ENCODE assay signal across 9 mouse cellular contexts in genomic region chr7:142428213-142428612, GRCm38 (mm10). TPM values are rescaled to one million over a fixed set of nuclear protein-coding genes. Genes with fewer than 3 reads are reported as not detected.
A peak's percentile ranks its signal among the peaks of the same experiment; 100 is the strongest.
DNase-seq lines count a peak whose midpoint lies in the region; ATAC-seq and TF ChIP-seq lines count a peak whose summit lies in the region.
"Had no signal": no experiment of that assay in that cellular context is flagged by ENCODE, and none has a peak within 500 bp of the region (broad histone marks: within the 10 kb centered on the region; RNA-seq: fewer than 3 reads in every experiment).

No protein-coding gene starts in this region.

- no peak overlapping the region for H3K27ac ChIP-seq in layer of hippocampus, adult 2 months

- no peak overlapping the region for H3K4me3 ChIP-seq in layer of hippocampus, adult 2 months

- intact Hi-C loops in heart, postnatal 10 days (cut with DNase I) = no loop called here

- ATAC-seq in CD4-positive, CD25-positive, alpha-beta regulatory T cell, adult 4 months = no peak
- ATAC-seq in megakaryocyte-erythroid progenitor cell, adult 5-6 weeks (replicated peaks; ENCODE audit: low FRiP score, low TSS enrichment, poor library complexity, severe bottlenecking) = peak; percentile 36

- TF ChIP-seq CTCF in layer of hippocampus, adult 2 months (conservative IDR thresholded peaks at IDR 0.05) = peak; percentile 67

- peak; percentile 31 for DNase-seq in CD4-positive, CD25-positive, alpha-beta regulatory T cell, adult 2 months (ENCODE audit: low read depth, low spot score)
- DNase-seq in layer of hippocampus, adult 2 months (ENCODE audit: low spot score in 2 of 2) = no peak
- no peak for DNase-seq in layer of hippocampus, adult 9-10 months (ENCODE audit: low spot score)
- peak; percentile 16 for DNase-seq in brain, adult 2 months (ENCODE audit: low read depth, low spot score)
- peak; percentile 32 to 56 for DNase-seq in heart, postnatal 10 days
- DNase-seq in frontal cortex, postnatal 10 days (ENCODE audit: low spot score in 2 of 2) = no peak

RNA-seq across cellular contexts. Expression of gene Syt8, which starts 6.4 kb away (rescaled TPM):
- polyA plus RNA-seq in CD4-positive, CD25-positive, alpha-beta regulatory T cell, adult 4 months (2017; shearing (Covaris generic)) = not detected
- not detected for total RNA-seq in layer of hippocampus, adult 2 months (2021)
- not detected for total RNA-seq in heart, postnatal 10 days (2021)
- 2.0 TPM in 1 of 2 replicates, not detected in the other for total RNA-seq in megakaryocyte-erythroid progenitor cell, adult 5-6 weeks (2014; fragmentation: Nextera tagmentation)
- total RNA-seq in megakaryocyte-erythroid progenitor cell, adult 5-6 weeks (2017) = not detected in 2 replicates

RNA-seq across cellular contexts. Expression of gene Tnni2, which starts 13.4 kb away (rescaled TPM):
- polyA plus RNA-seq in CD4-positive, CD25-positive, alpha-beta regulatory T cell, adult 4 months (2017; shearing (Covaris generic)) = not detected
- not detected for total RNA-seq in layer of hippocampus, adult 2 months (2021)
- 1 to 10 TPM; 1.9 to 4.3 TPM for total RNA-seq in heart, postnatal 10 days (2021)
- not detected in 2 replicates for total RNA-seq in megakaryocyte-erythroid progenitor cell, adult 5-6 weeks (2014; fragmentation: Nextera tagmentation)
- total RNA-seq in megakaryocyte-erythroid progenitor cell, adult 5-6 weeks (2017) = 0.99 and 18.9 TPM in 2 replicates

RNA-seq across cellular contexts. Expression of gene Lsp1, which starts 32.4 kb away (rescaled TPM):
- 1,000 to 10,000 TPM; 1,098 to 1,582 TPM for polyA plus RNA-seq in CD4-positive, CD25-positive, alpha-beta regulatory T cell, adult 4 months (2017; shearing (Covaris generic))
- total RNA-seq in layer of hippocampus, adult 2 months (2021) = 1 to 10 TPM; 1.4 to 1.7 TPM
- total RNA-seq in heart, postnatal 10 days (2021) = 100 to 1,000 TPM; 111 to 116 TPM
- 16.9 and 39.8 TPM in 2 replicates for total RNA-seq in megakaryocyte-erythroid progenitor cell, adult 5-6 weeks (2014; fragmentation: Nextera tagmentation)
- 12.1 and 42.5 TPM in 2 replicates for total RNA-seq in megakaryocyte-erythroid progenitor cell, adult 5-6 weeks (2017)

RNA-seq across cellular contexts. Expression of gene Ctsd, which starts 40.4 kb away (rescaled TPM):
- 100 to 1,000 TPM; 277 to 325 TPM for polyA plus RNA-seq in CD4-positive, CD25-positive, alpha-beta regulatory T cell, adult 4 months (2017; shearing (Covaris generic))
- total RNA-seq in layer of hippocampus, adult 2 months (2021) = 100 to 1,000 TPM; 291 to 297 TPM
- 100 to 1,000 TPM; 501 to 525 TPM for total RNA-seq in heart, postnatal 10 days (2021)
- 129 and 174 TPM in 2 replicates for total RNA-seq in megakaryocyte-erythroid progenitor cell, adult 5-6 weeks (2014; fragmentation: Nextera tagmentation)
- total RNA-seq in megakaryocyte-erythroid progenitor cell, adult 5-6 weeks (2017) = 136 and 174 TPM in 2 replicates

RNA-seq across cellular contexts. Expression of gene Gm49369, which starts 45.7 kb away (rescaled TPM):
- not detected for polyA plus RNA-seq in CD4-positive, CD25-positive, alpha-beta regulatory T cell, adult 4 months (2017; shearing (Covaris generic))
- total RNA-seq in layer of hippocampus, adult 2 months (2021) = 1 to 10 TPM in 1 of 2 experiments, not detected in 1; 4.4 TPM
- total RNA-seq in heart, postnatal 10 days (2021) = 1 to 10 TPM; 1.7 to 5.1 TPM
- not detected in 2 replicates for total RNA-seq in megakaryocyte-erythroid progenitor cell, adult 5-6 weeks (2014; fragmentation: Nextera tagmentation)
- total RNA-seq in megakaryocyte-erythroid progenitor cell, adult 5-6 weeks (2017) = 32.8 TPM in 1 of 2 replicates, not detected in the other
- polyA plus RNA-seq: large intestine, adult 2 months had no signal

Comparison
In these comparisons a context has a peak if more than half of its experiments do, and no peak if none do; other contexts are left out.
1. DNase-seq: peak in CD4-positive, CD25-positive, alpha-beta regulatory T cell, adult 2 months (single experiment), brain, adult 2 months (single experiment) and heart, postnatal 10 days (2 of 2); none in layer of hippocampus, adult 2 months (0 of 2), layer of hippocampus, adult 9-10 months (single experiment) and frontal cortex, postnatal 10 days (0 of 2).
2. RNA of gene Lsp1, which starts 32.4 kb away (total RNA-seq): 111 to 116 TPM in heart, postnatal 10 days and 12.1 to 42.5 TPM in megakaryocyte-erythroid progenitor cell, adult 5-6 weeks; 1.4 to 1.7 TPM in layer of hippocampus, adult 2 months; every median in the first group is over 4 times any median in the second.